Comparison of ENCODE assay signal across 7 mouse cellular contexts in genomic region chr10:83819266-83819949, GRCm38 (mm10).
DNase-seq lines count a peak whose midpoint lies in the region; ATAC-seq lines count a peak whose summit lies in the region.

No protein-coding gene starts in this region.

- DNase-seq in adrenal gland, adult 2 months: peak; percentile 63
- peak; percentile 65 to 83 for DNase-seq in cerebellum, postnatal 4 days (ENCODE audit: low spot score in 2 of 2)
- peak; percentile 50 to 60 for DNase-seq in gastrocnemius, adult 8-10 months (ENCODE audit: low spot score in 2 of 2)
- DNase-seq in left cerebral cortex, adult 11 months (ENCODE audit: low spot score): peak; percentile 73
- DNase-seq in right cerebral cortex, postnatal 4 days: peak; percentile 90

- ATAC-seq in hindbrain, embryonic 15.5 days (ENCODE audit: low FRiP score, low read depth): peak; percentile 88
- peak; percentile 95 for ATAC-seq in megakaryocyte progenitor cell, adult 5-6 weeks (replicated peaks; ENCODE audit: poor library complexity)

- peak overlapping the region; percentile 19 for H3K4me3 ChIP-seq in hindbrain, embryonic 15.5 days

- no peak overlapping the region for H3K27ac ChIP-seq in hindbrain, embryonic 15.5 days (replicated peaks)

- peaks cover 5% of the 10 kb centered on the region for H3K4me1 ChIP-seq in hindbrain, embryonic 15.5 days (replicated peaks)

- H3K9me3 ChIP-seq in hindbrain, embryonic 15.5 days: no peaks in the 10 kb centered on the region

- no peaks in the 10 kb centered on the region for H3K27me3 ChIP-seq in hindbrain, embryonic 15.5 days

- H3K4me2 ChIP-seq in hindbrain, embryonic 15.5 days: peak overlapping the region; percentile 46

- 10% methylated on average over 13 of the region's 13 CpGs for WGBS in hindbrain, embryonic 15.5 days

- H3K36me3 ChIP-seq in hindbrain, embryonic 15.5 days: no peaks in the 10 kb centered on the region

- H3K9ac ChIP-seq in hindbrain, embryonic 15.5 days: no peak overlapping the region
